Mouse (Mus musculus) heart, embryonic 11.5 days (tissue): ENCODE data around the gene Acad10. TPM values are rescaled to one million over a fixed set of nuclear protein-coding genes. Genes with fewer than 3 reads are reported as not detected.

Source experiments
- ATAC-seq: fragments of 200-750 bp; cut with Nextera tagmentation; replicated peaks from 2 replicates; pipeline ENCODE4 v1.8.0; 2017; ENCODE audit warnings: moderate library complexity; ENCODE audit not compliant: insufficient number of reproducible peaks, low FRiP score, low TSS enrichment
- H3K27ac ChIP-seq: fragments of 300-500 bp; sonication (generic); 2 replicates; pipeline ENCODE4 v1.5.1; 2014; ENCODE audit warnings: mild to moderate bottlenecking, low read depth, low read length
- H3K27me3 ChIP-seq: fragments of 300-500 bp; sonication (generic); 2 replicates; pipeline ENCODE4 v1.6.1; 2014; ENCODE audit warnings: mild to moderate bottlenecking, low read length, mixed read lengths; ENCODE audit not compliant: control insufficient read depth, insufficient read depth
- H3K36me3 ChIP-seq: fragments of 300-500 bp; sonication (generic); 2 replicates; pipeline ENCODE4 v1.6.1; 2014; ENCODE audit warnings: mild to moderate bottlenecking, low read length, moderate library complexity, mixed read lengths; ENCODE audit not compliant: control insufficient read depth, insufficient read depth
- H3K4me1 ChIP-seq: fragments of 300-500 bp; sonication (generic); 2 replicates; pipeline ENCODE4 v1.6.1; 2014; ENCODE audit warnings: low read length; ENCODE audit not compliant: control insufficient read depth, insufficient read depth
- H3K4me2 ChIP-seq: fragments of 300-500 bp; sonication (generic); 2 replicates; pipeline ENCODE4 v1.6.1; 2014; ENCODE audit warnings: mild to moderate bottlenecking, moderate library complexity
- H3K4me3 ChIP-seq: fragments of 300-500 bp; sonication (generic); 2 replicates; pipeline ENCODE4 v1.5.1; 2014; ENCODE audit warnings: low read depth, low read length
- H3K9ac ChIP-seq: fragments of 300-500 bp; sonication (generic); 2 replicates; pipeline ENCODE4 v1.6.1; 2014; ENCODE audit warnings: mild to moderate bottlenecking, low read depth, low read length, moderate library complexity
- H3K9me3 ChIP-seq: fragments of 300-500 bp; sonication (generic); replicated peaks from 2 replicates; pipeline ENCODE4 v1.6.1; 2016; ENCODE audit warnings: low read length; ENCODE audit not compliant: control insufficient read depth
- WGBS: fragments of 180-500 bp; shearing (Covaris S2); extraction: QIAGEN DNeasy Blood & Tissue Kit; methylation state at CpG from one replicate; pipeline ENCODE4 v1.1.7; 2014; ENCODE audit not compliant: insufficient replicate concordance; 5-methylcytosine and 5-hydroxymethylcytosine counted together
- polyA plus RNA-seq: library from polyadenylated mRNA; unstranded; fragments of >200 nt; fragmentation: Nextera tagmentation; extraction: Ambion mirVana; gene quantifications from 2 replicates; pipeline ENCODE4 v1.2.1, GENCODE M21; 2014

The Acad10 gene
- polyA plus RNA-seq, 1 experiment from 2014 or later, result 1.1 TPM

DNA sequence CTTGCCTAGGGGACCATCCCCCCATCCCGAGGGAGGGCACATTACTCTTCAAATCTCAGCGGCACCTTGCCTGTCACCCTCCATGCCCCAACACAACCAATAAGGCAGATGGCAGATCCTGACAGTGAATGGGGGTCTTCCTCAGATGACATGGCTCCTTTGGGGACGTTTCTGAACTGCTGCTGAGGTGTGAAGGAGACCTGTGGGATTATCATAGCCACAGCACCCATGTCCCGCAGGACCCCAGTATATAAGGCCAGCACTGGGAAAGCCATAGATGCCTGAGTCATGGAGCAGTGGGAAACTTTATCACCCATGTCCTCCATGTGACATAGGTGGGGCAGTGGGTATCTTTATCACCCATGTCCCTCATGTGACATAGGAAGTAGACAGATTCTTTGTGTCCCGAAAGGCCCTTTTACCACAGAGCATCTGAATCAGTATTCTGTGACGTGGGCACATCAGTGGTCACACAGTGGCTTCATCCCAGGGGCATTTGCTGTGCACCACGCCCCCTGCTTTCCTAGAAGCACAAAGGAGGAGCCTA, 62.2 kb downstream of the Acad10 start:
- Histone ChIP-seq H3K4me3 (no peak overlapping the region), H3K4me1 (peaks cover 14% of the 10 kb centered on the region), H3K4me2 (no peak overlapping the region), H3K9me3 (no peaks in the 10 kb centered on the region), H3K9ac (no peak overlapping the region), H3K27ac (no peak overlapping the region), H3K27me3 (peaks cover 4% of the 10 kb centered on the region; the same call in 1 of the 2 replicates), H3K36me3 (no peaks in the 10 kb centered on the region)
- no peak for ATAC-seq
- WGBS, result 70% methylated on average over 7 of the region's 7 CpGs

DNA sequence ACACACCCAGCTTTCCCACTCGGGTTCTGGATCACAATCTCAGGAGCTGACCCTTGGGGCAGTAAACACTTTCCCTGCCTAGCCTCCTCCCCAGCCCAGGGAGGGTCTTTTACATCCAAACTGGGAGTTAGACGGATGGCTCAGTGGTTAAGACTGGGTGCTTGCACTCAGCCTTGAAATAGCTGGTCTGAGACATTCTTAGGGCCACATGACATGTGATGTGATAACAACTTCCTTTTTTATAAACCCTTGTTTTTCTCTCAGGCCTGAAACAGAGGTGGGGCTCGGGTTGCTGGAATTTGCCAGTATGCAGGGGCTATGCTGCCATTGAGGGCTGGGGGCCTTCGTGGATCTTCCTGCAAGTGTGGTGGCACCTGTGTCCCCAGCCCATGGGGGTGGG, 63.0 kb downstream of the Acad10 start:
- no peak overlapping the region for H3K4me3 ChIP-seq
- H3K4me1 ChIP-seq, result peaks cover 14% of the 10 kb centered on the region
- no peak overlapping the region for H3K4me2 ChIP-seq
- no peak overlapping the region for H3K27ac ChIP-seq
- H3K9ac ChIP-seq, result no peak overlapping the region
- no peaks in the 10 kb centered on the region for H3K9me3 ChIP-seq
- no peak for ATAC-seq
- no peaks in the 10 kb centered on the region for H3K36me3 ChIP-seq
- WGBS, result 49% methylated on average over 4 of the region's 4 CpGs
- H3K27me3 ChIP-seq, result peaks cover 4% of the 10 kb centered on the region

DNA sequence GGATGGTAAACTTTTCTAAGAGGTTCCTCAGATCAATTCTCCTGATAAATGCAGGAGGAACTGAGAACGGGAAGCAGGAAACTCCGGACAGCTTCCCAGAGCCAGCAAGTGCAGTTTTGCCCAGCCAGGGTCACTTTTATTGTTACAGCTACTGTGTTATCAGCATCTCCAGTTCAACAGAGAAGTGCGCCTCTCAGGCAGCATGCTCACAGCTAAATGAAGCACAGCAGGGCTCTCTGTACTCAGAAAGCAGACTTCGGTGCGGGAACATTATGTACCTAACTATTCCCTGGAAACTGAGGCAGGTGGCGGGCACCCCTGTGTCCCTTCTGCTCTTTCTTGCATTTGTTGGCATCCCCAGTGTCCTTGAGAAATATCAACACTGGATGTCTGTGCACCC, 64.1 kb downstream of the Acad10 start:
- Histone ChIP-seq H3K4me3 (no peak overlapping the region), H3K9ac (no peak overlapping the region), H3K27ac (no peak overlapping the region), H3K9me3 (no peaks in the 10 kb centered on the region), H3K4me2 (no peak overlapping the region), H3K36me3 (no peaks in the 10 kb centered on the region), H3K4me1 (peaks cover 14% of the 10 kb centered on the region), H3K27me3 (peaks cover 4% of the 10 kb centered on the region)
- 48% methylated on average over 6 of the region's 6 CpGs for WGBS
- ATAC-seq, result no peak

DNA sequence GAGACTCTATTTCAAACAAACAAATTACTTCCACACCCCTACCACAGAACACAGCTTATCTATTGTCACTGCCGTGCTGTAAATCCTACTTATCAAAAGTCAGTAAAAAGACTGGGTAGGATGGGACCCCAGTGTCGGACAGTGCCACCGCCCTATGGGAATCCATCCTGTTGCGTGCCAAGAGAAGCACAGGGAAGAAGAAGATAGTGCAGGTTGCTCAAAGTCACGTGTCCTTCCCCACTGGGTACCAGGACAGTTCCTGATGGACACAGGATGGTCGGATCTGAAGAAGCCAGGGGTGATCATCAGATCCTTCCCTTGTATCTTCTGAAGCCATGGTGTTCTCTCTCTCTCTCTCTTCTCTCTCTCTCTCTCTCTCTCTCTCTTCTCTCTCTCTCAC, 64.6 kb downstream of the Acad10 start:
- H3K9ac ChIP-seq, result no peak overlapping the region
- no peak for ATAC-seq
- peaks cover 14% of the 10 kb centered on the region for H3K4me1 ChIP-seq
- H3K27me3 ChIP-seq, result peaks cover 4% of the 10 kb centered on the region
- no peak overlapping the region for H3K4me2 ChIP-seq
- no peak overlapping the region for H3K27ac ChIP-seq
- H3K9me3 ChIP-seq, result no peaks in the 10 kb centered on the region
- no peaks in the 10 kb centered on the region for H3K36me3 ChIP-seq
- no peak overlapping the region for H3K4me3 ChIP-seq
- WGBS, result 66% methylated on average over 6 of the region's 6 CpGs

DNA sequence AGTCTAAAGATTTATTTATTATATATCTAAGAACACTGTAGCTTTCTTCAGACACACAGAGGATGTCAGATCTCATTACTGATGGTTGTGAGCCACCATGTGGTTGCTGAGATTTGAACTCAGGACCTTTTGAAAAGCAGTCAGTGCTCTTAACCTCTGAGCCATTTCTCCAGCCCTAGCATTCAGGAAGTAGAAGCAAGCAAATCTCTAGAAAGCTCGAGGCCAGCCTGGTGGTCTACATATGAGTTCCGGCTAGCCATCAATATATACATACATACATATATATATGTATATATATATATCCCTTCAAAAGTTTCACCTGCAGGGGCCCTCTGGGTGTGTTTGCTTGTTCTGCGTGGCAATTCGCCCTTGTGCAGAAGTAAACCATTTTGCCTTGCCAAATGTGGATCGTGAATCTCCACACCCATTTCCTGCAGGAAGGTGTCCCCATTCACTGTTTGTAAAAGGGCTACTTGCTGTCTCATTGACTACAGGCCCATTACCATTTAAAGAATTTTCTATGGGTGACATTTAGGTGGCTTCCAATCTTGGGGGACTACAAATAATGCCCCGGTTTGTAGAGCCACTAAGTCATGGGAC, 65.5 kb downstream of the Acad10 start:
- no peaks in the 10 kb centered on the region for H3K36me3 ChIP-seq
- no peaks in the 10 kb centered on the region for H3K9me3 ChIP-seq
- no peak for ATAC-seq
- H3K27ac ChIP-seq, result no peak overlapping the region
- no peak overlapping the region for H3K9ac ChIP-seq
- peaks cover 14% of the 10 kb centered on the region for H3K4me1 ChIP-seq
- no peak overlapping the region for H3K4me3 ChIP-seq
- 73% methylated on average over 6 of the region's 6 CpGs for WGBS
- no peak overlapping the region; the same call in 1 of the 2 replicates for H3K4me2 ChIP-seq
- H3K27me3 ChIP-seq, result peaks cover 4% of the 10 kb centered on the region

DNA sequence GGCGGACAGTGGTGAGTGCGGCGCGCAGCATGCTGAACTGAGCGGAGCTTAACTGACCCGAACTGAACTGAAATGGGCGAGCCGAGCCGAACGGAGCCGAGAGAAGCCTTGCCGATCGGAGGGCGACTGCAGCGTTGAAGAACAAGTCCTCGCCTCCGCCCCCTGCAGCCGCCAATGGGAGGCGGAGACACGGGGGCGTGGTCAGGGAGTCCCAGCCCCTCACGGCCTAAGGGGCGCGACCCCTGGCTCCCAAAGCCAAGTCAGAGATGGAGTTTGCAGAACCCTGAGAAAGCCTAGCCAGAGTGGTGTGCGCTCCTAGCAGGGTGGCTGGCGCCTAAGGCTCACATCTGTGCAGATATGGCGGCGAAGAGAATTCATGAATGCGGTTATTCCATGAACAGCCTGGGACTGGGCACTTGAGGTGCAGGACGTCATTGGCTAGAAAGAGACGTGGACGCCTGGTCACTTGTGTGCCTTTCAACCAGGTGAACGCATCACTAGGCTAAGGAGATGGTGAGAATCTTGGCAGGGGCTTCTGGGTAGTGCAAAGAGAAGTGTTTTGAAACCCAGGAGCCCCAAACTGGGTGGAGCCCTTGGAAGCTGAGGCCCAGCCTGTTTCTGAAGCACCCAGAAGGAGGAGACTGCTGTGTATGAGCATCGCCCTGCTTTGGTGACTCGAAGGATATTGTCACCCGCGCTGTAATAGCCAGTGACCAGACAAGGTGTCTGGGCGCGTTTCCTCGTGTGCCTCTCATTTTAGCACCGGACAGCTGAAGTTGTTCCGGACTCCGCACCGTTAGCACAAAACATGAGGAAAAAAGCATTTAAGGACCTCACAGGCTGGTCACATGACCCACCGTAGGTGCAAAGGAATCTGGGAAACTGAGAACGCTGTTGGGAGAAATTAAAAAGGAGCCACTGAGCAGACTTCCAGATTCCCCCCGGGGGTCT, 66.6 kb downstream of the Acad10 start, which contains the start of gene Aldh2:
Gene Aldh2 (minus strand): TSS at position 374 of the 951 bp plus-strand sequence.
- Histone ChIP-seq H3K4me2 (peak within 1 kb of the TSS; percentile 94), H3K9me3 (no peaks in the 10 kb centered on the region), H3K27ac (peak within 1 kb of the TSS; percentile 62), H3K36me3 (no peaks in the 10 kb centered on the region), H3K4me1 (peaks cover 14% of the 10 kb centered on the region), H3K9ac (peak within 1 kb of the TSS; percentile 76), H3K27me3 (peaks cover 4% of the 10 kb centered on the region), H3K4me3 (peak within 1 kb of the TSS; percentile 59)
- 3% methylated on average over 47 of the region's 47 CpGs for WGBS
- peak; percentile 85 for ATAC-seq

DNA sequence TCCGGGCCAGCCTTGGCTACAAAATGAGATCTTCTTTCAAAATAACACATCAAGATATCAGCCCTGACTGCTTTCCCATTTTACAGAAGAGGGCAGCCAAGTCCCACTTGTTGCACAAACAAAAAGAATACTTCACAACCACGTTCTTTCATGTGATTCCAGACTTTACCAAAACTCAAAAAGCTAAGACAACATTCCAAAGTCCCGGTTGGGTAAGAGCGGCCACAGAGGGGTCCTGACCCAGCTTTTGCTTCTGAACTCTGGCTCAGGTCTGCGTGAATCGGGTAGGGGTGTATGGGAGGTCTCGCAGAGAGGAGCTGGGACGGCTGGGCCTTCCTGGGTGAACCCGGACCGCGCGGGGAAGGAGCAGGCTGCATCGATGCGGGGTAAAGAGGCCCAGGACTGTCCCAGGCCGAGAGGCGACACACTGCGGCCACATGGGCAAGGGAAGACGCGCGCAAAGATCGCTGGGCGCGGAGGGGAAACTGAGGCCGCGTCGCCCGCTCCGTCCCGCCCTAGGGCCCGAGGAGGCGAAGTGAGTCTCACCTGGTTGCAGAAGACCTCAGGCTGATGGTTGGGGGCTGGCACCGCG, 67.4 kb downstream of the Acad10 start:
- Histone ChIP-seq H3K27ac (no peak overlapping the region), H3K36me3 (no peaks in the 10 kb centered on the region), H3K4me1 (peaks cover 14% of the 10 kb centered on the region), H3K4me2 (peak overlapping the region; percentile 94), H3K27me3 (no peaks in the 10 kb centered on the region; the same call in 1 of the 2 replicates), H3K9me3 (no peaks in the 10 kb centered on the region), H3K9ac (peak overlapping the region; percentile 76), H3K4me3 (peak overlapping the region; percentile 59)
- WGBS, result 5% methylated on average over 33 of the region's 33 CpGs
- no peak; the same call in 1 of the 2 replicates for ATAC-seq

DNA sequence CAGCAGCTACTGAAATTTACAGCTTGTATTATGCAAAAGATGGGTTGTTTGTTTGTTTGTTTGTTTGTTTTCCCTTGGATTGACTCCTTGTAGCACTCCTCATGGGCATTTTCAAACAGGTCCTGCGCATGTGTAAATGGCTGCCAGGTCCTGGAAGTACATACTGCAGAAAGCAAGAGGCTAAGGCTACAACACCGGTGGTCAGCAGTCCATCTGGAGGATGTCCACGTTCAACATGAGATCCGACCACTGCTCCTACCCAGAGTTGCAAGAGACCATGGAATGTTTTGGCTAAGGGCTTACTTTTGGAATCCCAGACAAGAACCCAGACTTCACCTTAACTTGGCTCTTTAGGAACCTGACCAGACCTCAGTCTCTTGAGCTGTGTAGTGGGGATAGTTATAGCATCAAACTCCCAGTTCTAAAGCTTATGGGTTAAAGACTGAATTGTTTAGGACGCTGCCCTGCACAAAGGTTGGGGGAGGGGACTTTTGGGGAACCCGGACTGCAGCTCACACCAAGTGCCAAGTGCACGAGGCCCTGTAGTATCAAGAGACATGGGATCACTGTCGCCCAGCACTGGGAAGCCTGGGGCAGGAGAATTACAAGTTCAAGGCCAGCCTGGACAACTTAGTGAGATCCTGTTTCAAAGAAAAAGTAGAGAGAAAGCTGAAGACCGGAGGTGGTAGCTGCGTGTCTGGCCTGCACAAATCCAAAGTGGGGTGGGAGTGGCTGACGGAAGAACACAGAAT, 68.1 kb downstream of the Acad10 start:
- no peak for ATAC-seq
- H3K4me3 ChIP-seq, result peak overlapping the region; percentile 59
- no peak overlapping the region for H3K9ac ChIP-seq
- no peaks in the 10 kb centered on the region for H3K36me3 ChIP-seq
- no peaks in the 10 kb centered on the region; the same call in 1 of the 2 replicates for H3K27me3 ChIP-seq
- H3K4me1 ChIP-seq, result peaks cover 11% of the 10 kb centered on the region
- no peak overlapping the region for H3K27ac ChIP-seq
- H3K9me3 ChIP-seq, result no peaks in the 10 kb centered on the region
- 66% methylated on average over 11 of the region's 11 CpGs for WGBS
- peak overlapping the region; percentile 94 for H3K4me2 ChIP-seq
